Mouse (Mus musculus) heart, postnatal 0 days (tissue): Measurements from ENCODE around the gene Fmnl2.

ENCODE experiments used
- CTCF ChIP-seq: IDR thresholded peaks from 2 replicates; pipeline ENCODE4 v1.5.1; 2016; ENCODE audit warnings: antibody characterized with exemption, control low read depth, low read depth
- EP300 ChIP-seq: IDR thresholded peaks from 2 replicates; pipeline ENCODE4 v1.6.1; 2016; ENCODE audit warnings: antibody characterized with exemption, low read depth

DNA sequence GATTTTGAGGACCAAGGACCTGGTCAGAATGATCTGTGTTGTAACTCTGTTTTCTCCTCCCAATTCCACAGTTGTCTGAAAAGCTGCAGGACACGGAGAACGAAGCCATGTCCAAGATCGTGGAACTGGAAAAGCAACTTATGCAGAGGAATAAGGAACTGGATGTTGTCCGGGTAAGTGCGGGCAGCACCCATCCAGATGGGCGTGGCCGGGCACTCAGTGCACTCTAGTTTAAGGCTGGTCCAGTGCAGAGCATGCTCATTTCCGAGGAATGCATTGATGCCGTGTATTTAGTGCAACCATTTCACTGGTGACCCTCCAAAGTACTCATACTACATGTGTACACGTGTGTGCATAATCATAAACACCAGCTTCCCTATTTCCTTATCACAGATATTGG lies 247.7 kb downstream of the Fmnl2 start:
- no peak for TF ChIP-seq CTCF
- no peak for TF ChIP-seq EP300
